20 mouse cellular contexts compared by ENCODE assay signal in the genomic region with DNA sequence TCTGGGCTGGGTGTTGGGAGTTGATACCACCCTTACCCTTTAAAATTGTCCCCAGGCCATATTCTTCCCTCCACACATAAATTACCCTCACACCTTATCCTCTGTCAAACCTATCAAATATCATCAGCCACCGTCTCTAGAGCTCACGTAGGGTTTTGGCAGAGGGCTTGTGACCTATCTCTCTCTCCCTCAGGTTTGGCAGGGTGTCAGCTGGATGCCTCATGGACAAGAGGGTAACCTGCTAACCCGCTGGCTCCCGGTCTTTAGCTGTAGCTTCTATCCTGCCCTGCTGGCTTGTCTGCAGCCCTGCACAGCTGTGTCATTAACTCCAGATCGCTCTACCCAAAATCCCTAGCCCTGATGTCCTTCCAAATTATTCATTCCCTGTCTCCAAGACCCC. TPM values are rescaled to one million over a fixed set of nuclear protein-coding genes. Genes with fewer than 3 reads are reported as not detected.
DNase-seq lines count a peak whose midpoint lies in the region; ATAC-seq lines count a peak whose summit lies in the region.
"Had no signal": no experiment of that assay in that cellular context is flagged by ENCODE, and none has a peak within 500 bp of the region (broad histone marks: within the 10 kb centered on the region; RNA-seq: fewer than 3 reads in every experiment).

No protein-coding gene starts in this region.

- no peak for DNase-seq in midbrain, embryonic 10.5 days (ENCODE audit: low spot score)
- DNase-seq in cerebellum, postnatal 25 days: peak; percentile 22 to 59
- DNase-seq in heart, adult 9 months (ENCODE audit: low spot score in 2 of 2): peak; percentile 69 to 79
- DNase-seq in skeletal muscle tissue, adult 2 months (ENCODE audit: low read depth, low spot score): peak; percentile 97
- no peak for DNase-seq in kidney, postnatal 4 days
- no peak for DNase-seq in urinary bladder, postnatal 4 days (ENCODE audit: low spot score in 2 of 2)
- DNase-seq: adrenal gland, adult 2 months; right cerebral cortex, postnatal 14 days; thymus, postnatal 25 days had no signal

- H3K27ac ChIP-seq in midbrain, embryonic 10.5 days (replicated peaks): peak overlapping the region; percentile 70
- no peak overlapping the region for H3K27ac ChIP-seq in midbrain, embryonic 13.5 days
- H3K27ac ChIP-seq: hindbrain, embryonic 12.5 days; midbrain, embryonic 15.5 days; neural tube, embryonic 13.5 days had no signal

- 90% methylated on average over 5 of the region's 5 CpGs for WGBS in midbrain, embryonic 10.5 days
- WGBS in midbrain, embryonic 13.5 days: 85% methylated on average over 5 of the region's 5 CpGs

- peaks cover 24% of the 10 kb centered on the region for H3K4me1 ChIP-seq in midbrain, embryonic 10.5 days
- 0 out of 2 replicates have a peak, but pooled peaks cover 4% of the 10 kb centered on the region for H3K4me1 ChIP-seq in midbrain, embryonic 13.5 days (replicated peaks)
- H3K4me1 ChIP-seq: midbrain, embryonic 15.5 days; neural tube, embryonic 13.5 days had no signal

- H3K4me3 ChIP-seq in midbrain, embryonic 10.5 days: no peak overlapping the region
- no peak overlapping the region for H3K4me3 ChIP-seq in midbrain, embryonic 13.5 days (replicated peaks)
- H3K4me3 ChIP-seq: hindbrain, embryonic 12.5 days; midbrain, embryonic 15.5 days; neural tube, embryonic 13.5 days had no signal

- no peaks in the 10 kb centered on the region for H3K27me3 ChIP-seq in midbrain, embryonic 10.5 days (ENCODE audit: low read depth, poor library complexity, severe bottlenecking)
- H3K27me3 ChIP-seq in midbrain, embryonic 13.5 days: no peaks in the 10 kb centered on the region
- H3K27me3 ChIP-seq: CH12.LX; hindbrain, embryonic 12.5 days; midbrain, embryonic 15.5 days; neural tube, embryonic 13.5 days; Patski had no signal

- H3K9me3 ChIP-seq in midbrain, embryonic 10.5 days (replicated peaks): no peaks in the 10 kb centered on the region
- no peaks in the 10 kb centered on the region for H3K9me3 ChIP-seq in midbrain, embryonic 13.5 days
- H3K9me3 ChIP-seq: hindbrain, embryonic 12.5 days; midbrain, embryonic 15.5 days; neural tube, embryonic 13.5 days had no signal

- no peaks in the 10 kb centered on the region for H3K36me3 ChIP-seq in midbrain, embryonic 10.5 days
- no peaks in the 10 kb centered on the region for H3K36me3 ChIP-seq in midbrain, embryonic 13.5 days
- H3K36me3 ChIP-seq: hindbrain, embryonic 12.5 days; midbrain, embryonic 15.5 days; neural tube, embryonic 13.5 days had no signal

- H3K9ac ChIP-seq in midbrain, embryonic 13.5 days (replicated peaks): no peak overlapping the region
- H3K9ac ChIP-seq: hindbrain, embryonic 12.5 days; midbrain, embryonic 15.5 days; neural tube, embryonic 13.5 days had no signal

- no peak for ATAC-seq in midbrain, embryonic 13.5 days
- ATAC-seq: intestine, postnatal 0 days; midbrain, embryonic 15.5 days; Patski had no signal

- H3K4me2 ChIP-seq in midbrain, embryonic 13.5 days (replicated peaks): no peak overlapping the region
- H3K4me2 ChIP-seq: hindbrain, embryonic 12.5 days; liver, embryonic 11.5 days; midbrain, embryonic 15.5 days; neural tube, embryonic 13.5 days had no signal

RNA-seq across cellular contexts. Expression of a gene that starts 14.4 kb away (rescaled TPM):
- not detected in 2 replicates for polyA plus RNA-seq in midbrain, embryonic 10.5 days (2016; fragmentation: Nextera tagmentation; extraction: Ambion mirVana)
- polyA plus RNA-seq in midbrain, embryonic 13.5 days (2015; fragmentation: Nextera tagmentation; extraction: Ambion mirVana): not detected in 2 replicates
- polyA plus RNA-seq: adrenal gland, adult 2 months; embryonic facial prominence, embryonic 11.5 days; hindbrain, embryonic 12.5 days; intestine, postnatal 0 days; liver, embryonic 11.5 days; lung, embryonic 16.5 days; midbrain, embryonic 15.5 days; neural tube, embryonic 13.5 days; Patski; stomach, embryonic 14.5 days had no signal

Comparison
In these comparisons a context has a peak if more than half of its experiments do, and no peak if none do; other contexts are left out.
1. DNase-seq: peak in cerebellum, postnatal 25 days (2 of 2), heart, adult 9 months (2 of 2) and skeletal muscle tissue, adult 2 months (single experiment); none in midbrain, embryonic 10.5 days (single experiment), kidney, postnatal 4 days (0 of 2) and urinary bladder, postnatal 4 days (0 of 2).